Mouse (Mus musculus): Measurements from ENCODE around the gene Zfp978. TPM values are rescaled to one million over a fixed set of nuclear protein-coding genes. Genes with fewer than 3 reads are reported as not detected.
"Not testable (repeated sequence)": the region's sequence is repeated elsewhere in the genome, so short reads cannot be mapped to it uniquely, and the experiment has no call there.

Gene Zfp978
- polyA plus RNA-seq, 1 experiment from 2014 or later: 0.31 TPM

DNA sequence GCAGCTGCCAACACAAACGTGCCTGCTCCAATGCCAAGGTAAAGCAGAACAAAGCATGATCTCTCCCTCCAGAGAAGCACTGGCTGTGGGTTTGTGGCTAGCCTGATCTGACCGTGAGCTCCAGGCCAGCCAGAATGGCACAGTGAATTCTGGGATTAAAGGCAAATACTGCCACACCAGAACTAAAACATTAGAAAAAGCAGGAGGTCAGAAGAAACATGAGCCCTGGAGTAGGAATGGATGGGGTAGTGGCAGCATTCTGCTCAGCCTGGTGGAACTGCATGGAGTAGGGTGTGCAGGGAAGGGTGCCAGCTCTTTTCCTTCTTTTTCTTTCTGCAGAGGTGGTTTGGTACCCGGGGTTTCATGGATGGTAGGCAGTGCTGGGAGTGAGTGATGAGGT lies 13.2 kb upstream of the Zfp978 start:
- H3K4me2 ChIP-seq (ENCODE audit: low read depth, low read length); H3K36me3 ChIP-seq (replicated peaks; ENCODE audit: control insufficient read depth, insufficient read depth, low read depth, low read length); H3K4me1 ChIP-seq (ENCODE audit: control insufficient read depth, insufficient read depth, low read length); H3K4me3 ChIP-seq (ENCODE audit: low read depth, low read length); DNase-seq (ENCODE audit: low spot score); H3K27ac ChIP-seq (replicated peaks; ENCODE audit: low read depth, low read length); ATAC-seq (replicated peaks; ENCODE audit: insufficient number of reproducible peaks, low FRiP score, low TSS enrichment, low read depth); H3K27me3 ChIP-seq (ENCODE audit: control insufficient read depth, insufficient read depth, low read length); H3K9ac ChIP-seq (replicated peaks; ENCODE audit: low read length): not testable (repeated sequence)
- H3K9me3 ChIP-seq (replicated peaks; ENCODE audit: control insufficient read depth, low read length): peaks cover 39% of the 10 kb centered on the region
- 94% methylated on average over 1 of the region's 3 CpGs for WGBS

DNA sequence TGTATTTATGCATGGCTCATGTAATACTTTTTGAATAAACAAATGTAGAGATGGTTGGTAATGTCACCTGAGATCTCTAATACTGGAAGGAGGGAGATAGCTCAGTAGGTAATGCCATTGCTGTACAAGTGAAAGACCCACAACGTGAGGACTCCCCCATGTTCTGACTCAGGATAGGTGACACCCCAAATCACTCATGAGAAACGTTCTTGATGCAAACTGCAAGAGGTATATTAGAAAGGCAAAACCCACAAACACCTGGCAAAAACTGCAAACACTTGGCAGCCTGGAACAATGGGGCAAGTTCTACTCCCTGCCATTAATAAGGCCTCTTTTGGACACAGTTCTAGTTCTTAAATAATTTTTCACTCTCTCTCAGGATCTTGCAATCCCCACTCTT lies 12.7 kb upstream of the Zfp978 start:
- H3K9me3 ChIP-seq (replicated peaks; ENCODE audit: control insufficient read depth, low read length): peaks cover 34% of the 10 kb centered on the region
- H3K9ac ChIP-seq (replicated peaks; ENCODE audit: low read length); H3K36me3 ChIP-seq (replicated peaks; ENCODE audit: control insufficient read depth, insufficient read depth, low read depth, low read length); H3K4me2 ChIP-seq (ENCODE audit: low read depth, low read length); ATAC-seq (replicated peaks; ENCODE audit: insufficient number of reproducible peaks, low FRiP score, low TSS enrichment, low read depth); H3K27ac ChIP-seq (replicated peaks; ENCODE audit: low read depth, low read length); H3K27me3 ChIP-seq (ENCODE audit: control insufficient read depth, insufficient read depth, low read length); H3K4me3 ChIP-seq (ENCODE audit: low read depth, low read length); DNase-seq (ENCODE audit: low spot score); H3K4me1 ChIP-seq (ENCODE audit: control insufficient read depth, insufficient read depth, low read length): not testable (repeated sequence)
- 83% methylated on average over 2 of the region's 2 CpGs for WGBS

DNA sequence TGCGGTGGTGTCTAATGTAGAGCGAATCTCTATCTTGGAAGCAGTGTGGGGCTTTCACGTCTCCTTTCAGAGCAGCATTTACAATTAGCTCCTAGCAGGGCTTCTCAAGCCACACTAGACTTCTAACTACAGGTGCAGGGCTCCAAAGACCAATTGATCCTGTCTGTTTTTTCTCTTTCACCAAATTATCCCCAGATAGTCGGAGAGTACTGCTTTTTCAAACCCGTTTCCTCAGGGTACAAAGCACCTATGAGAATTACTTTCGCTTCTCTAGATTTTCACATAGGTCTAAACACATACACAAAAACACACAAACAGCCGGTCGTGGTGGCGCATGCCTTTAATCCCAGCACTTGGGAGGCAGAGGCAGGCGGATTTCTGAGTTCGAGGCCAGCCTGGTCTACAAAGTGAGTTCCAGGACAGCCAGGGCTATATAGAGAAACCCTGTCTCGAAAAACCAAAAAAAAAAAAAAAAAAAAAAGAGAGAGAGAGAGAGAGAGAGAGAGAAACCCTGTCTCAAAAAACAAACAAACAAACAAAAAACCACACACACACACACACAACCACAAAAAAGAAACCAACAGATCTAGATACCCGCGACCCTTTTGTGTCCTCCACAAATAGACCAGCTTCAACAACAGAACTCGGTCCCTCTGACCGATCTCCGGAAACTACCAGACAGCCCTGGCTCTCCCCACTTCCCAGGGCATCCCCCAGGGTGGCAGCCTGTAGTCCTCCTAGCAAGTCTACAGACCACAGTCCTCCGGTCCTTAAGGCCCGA lies 12.0 kb upstream of the Zfp978 start:
- not testable (repeated sequence) for H3K27ac ChIP-seq (replicated peaks; ENCODE audit: low read depth, low read length); H3K36me3 ChIP-seq (replicated peaks; ENCODE audit: control insufficient read depth, insufficient read depth, low read depth, low read length); H3K4me2 ChIP-seq (ENCODE audit: low read depth, low read length); H3K4me3 ChIP-seq (ENCODE audit: low read depth, low read length); DNase-seq (ENCODE audit: low spot score); H3K9ac ChIP-seq (replicated peaks; ENCODE audit: low read length); H3K4me1 ChIP-seq (ENCODE audit: control insufficient read depth, insufficient read depth, low read length); ATAC-seq (replicated peaks; ENCODE audit: insufficient number of reproducible peaks, low FRiP score, low TSS enrichment, low read depth); H3K27me3 ChIP-seq (ENCODE audit: control insufficient read depth, insufficient read depth, low read length)
- H3K9me3 ChIP-seq (replicated peaks; ENCODE audit: control insufficient read depth, low read length): peaks cover 29% of the 10 kb centered on the region
- WGBS: 91% methylated on average over 18 of the region's 19 CpGs

DNA sequence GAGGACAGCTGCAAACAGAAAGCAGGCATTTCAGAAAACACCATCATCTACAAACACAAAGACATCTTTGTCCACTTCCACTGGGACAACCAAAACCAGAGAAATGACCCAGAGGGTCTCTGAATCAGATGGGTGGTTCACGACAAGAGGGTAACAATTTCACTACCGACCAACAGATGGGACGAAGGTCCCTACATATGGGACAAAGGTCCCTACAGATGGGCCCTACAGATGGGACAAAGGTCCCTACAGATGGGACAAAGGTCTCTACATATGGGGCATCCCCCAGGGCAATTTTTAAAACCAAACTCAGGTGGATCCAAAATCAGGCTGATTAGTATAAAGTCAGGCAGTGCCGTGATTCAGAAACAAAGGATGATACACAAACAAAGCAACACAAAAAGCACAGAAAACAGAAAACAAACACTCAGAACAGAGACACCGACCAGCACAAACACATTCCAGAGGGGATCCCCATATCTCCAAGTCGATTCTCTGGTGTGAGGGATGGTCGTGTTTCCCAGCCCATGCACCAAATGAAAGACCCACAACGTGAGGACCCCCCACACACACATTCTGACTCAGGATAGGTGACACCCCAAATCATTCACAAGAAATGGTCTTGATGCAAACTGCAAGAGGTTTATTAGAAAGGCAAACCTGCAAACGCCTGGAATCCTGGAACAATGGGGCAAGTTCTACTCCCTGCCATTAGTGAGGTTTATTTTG lies 11.3 kb upstream of the Zfp978 start:
- not testable (repeated sequence) for DNase-seq (ENCODE audit: low spot score)

GRCm38 (mm10) chr4:147350541-147350940 lies 10.6 kb upstream of the Zfp978 start:
- DNase-seq (ENCODE audit: low spot score); H3K36me3 ChIP-seq (replicated peaks; ENCODE audit: control insufficient read depth, insufficient read depth, low read depth, low read length); H3K9ac ChIP-seq (replicated peaks; ENCODE audit: low read length); ATAC-seq (replicated peaks; ENCODE audit: insufficient number of reproducible peaks, low FRiP score, low TSS enrichment, low read depth); H3K4me3 ChIP-seq (ENCODE audit: low read depth, low read length); H3K27me3 ChIP-seq (ENCODE audit: control insufficient read depth, insufficient read depth, low read length); H3K4me2 ChIP-seq (ENCODE audit: low read depth, low read length); H3K4me1 ChIP-seq (ENCODE audit: control insufficient read depth, insufficient read depth, low read length); H3K27ac ChIP-seq (replicated peaks; ENCODE audit: low read depth, low read length): not testable (repeated sequence)
- WGBS: 87% methylated on average over 2 of the region's 2 CpGs
- peaks cover 29% of the 10 kb centered on the region for H3K9me3 ChIP-seq (replicated peaks; ENCODE audit: control insufficient read depth, low read length)

More for the DNA sequence above, 11.3 kb upstream of the Zfp978 start:
- not testable (repeated sequence) for H3K4me1 ChIP-seq (ENCODE audit: control insufficient read depth, insufficient read depth, low read length); ATAC-seq (replicated peaks; ENCODE audit: insufficient number of reproducible peaks, low FRiP score, low TSS enrichment, low read depth); H3K27ac ChIP-seq (replicated peaks; ENCODE audit: low read depth, low read length); H3K9ac ChIP-seq (replicated peaks; ENCODE audit: low read length); H3K4me3 ChIP-seq (ENCODE audit: low read depth, low read length); H3K27me3 ChIP-seq (ENCODE audit: control insufficient read depth, insufficient read depth, low read length); H3K4me2 ChIP-seq (ENCODE audit: low read depth, low read length); H3K36me3 ChIP-seq (replicated peaks; ENCODE audit: control insufficient read depth, insufficient read depth, low read depth, low read length)
- peaks cover 29% of the 10 kb centered on the region for H3K9me3 ChIP-seq (replicated peaks; ENCODE audit: control insufficient read depth, low read length)
- WGBS: 85% methylated on average over 9 of the region's 9 CpGs

GRCm38 (mm10) chr4:147351376-147351980 lies 9.6 kb upstream of the Zfp978 start:
- H3K4me2 ChIP-seq (ENCODE audit: low read depth, low read length); DNase-seq (ENCODE audit: low spot score); ATAC-seq (replicated peaks; ENCODE audit: insufficient number of reproducible peaks, low FRiP score, low TSS enrichment, low read depth); H3K9ac ChIP-seq (replicated peaks; ENCODE audit: low read length); H3K27me3 ChIP-seq (ENCODE audit: control insufficient read depth, insufficient read depth, low read length); H3K4me1 ChIP-seq (ENCODE audit: control insufficient read depth, insufficient read depth, low read length); H3K27ac ChIP-seq (replicated peaks; ENCODE audit: low read depth, low read length); H3K4me3 ChIP-seq (ENCODE audit: low read depth, low read length); H3K36me3 ChIP-seq (replicated peaks; ENCODE audit: control insufficient read depth, insufficient read depth, low read depth, low read length): not testable (repeated sequence)
- 85% methylated on average over 10 of the region's 13 CpGs for WGBS
- peaks cover 27% of the 10 kb centered on the region for H3K9me3 ChIP-seq (replicated peaks; ENCODE audit: control insufficient read depth, low read length)

GRCm38 (mm10) chr4:147353626-147354025 lies 7.5 kb upstream of the Zfp978 start:
- not testable (repeated sequence) for H3K27ac ChIP-seq (replicated peaks; ENCODE audit: low read depth, low read length); ATAC-seq (replicated peaks; ENCODE audit: insufficient number of reproducible peaks, low FRiP score, low TSS enrichment, low read depth)
- WGBS: 79% methylated on average over 4 of the region's 4 CpGs

DNA sequence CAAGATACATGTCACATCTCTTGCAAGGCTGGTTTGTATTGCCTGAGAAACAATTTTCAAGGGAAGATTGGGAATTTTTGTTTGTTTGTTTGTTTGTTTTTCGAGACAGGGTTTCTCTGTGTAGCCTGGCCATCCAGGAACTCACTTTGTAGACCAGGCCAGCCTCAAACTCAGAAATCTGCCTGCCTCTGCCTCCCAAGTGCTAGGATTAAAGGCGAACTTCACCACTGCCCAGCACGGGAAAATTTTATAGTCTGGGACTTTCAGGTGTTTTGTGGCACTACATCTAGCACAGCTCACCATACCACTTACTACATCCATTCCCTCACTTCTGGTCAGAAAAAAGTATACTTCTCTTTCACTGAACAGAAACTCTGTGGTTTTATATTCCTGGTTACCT lies 5.1 kb upstream of the Zfp978 start:
- not testable (repeated sequence) for H3K4me3 ChIP-seq (ENCODE audit: low read depth, low read length); DNase-seq (ENCODE audit: low spot score); H3K4me2 ChIP-seq (ENCODE audit: low read depth, low read length); H3K36me3 ChIP-seq (replicated peaks; ENCODE audit: control insufficient read depth, insufficient read depth, low read depth, low read length); H3K27ac ChIP-seq (replicated peaks; ENCODE audit: low read depth, low read length); ATAC-seq (replicated peaks; ENCODE audit: insufficient number of reproducible peaks, low FRiP score, low TSS enrichment, low read depth); H3K27me3 ChIP-seq (ENCODE audit: control insufficient read depth, insufficient read depth, low read length); H3K9ac ChIP-seq (replicated peaks; ENCODE audit: low read length); H3K9me3 ChIP-seq (replicated peaks; ENCODE audit: control insufficient read depth, low read length); H3K4me1 ChIP-seq (ENCODE audit: control insufficient read depth, insufficient read depth, low read length)
- no CpG with 5 or more reads among the region's 3 CpGs for WGBS

More at GRCm38 (mm10) chr4:147353626-147354025, 7.5 kb upstream of the Zfp978 start:
- H3K4me2 ChIP-seq (ENCODE audit: low read depth, low read length); H3K27me3 ChIP-seq (ENCODE audit: control insufficient read depth, insufficient read depth, low read length); H3K9ac ChIP-seq (replicated peaks; ENCODE audit: low read length); H3K4me3 ChIP-seq (ENCODE audit: low read depth, low read length); H3K36me3 ChIP-seq (replicated peaks; ENCODE audit: control insufficient read depth, insufficient read depth, low read depth, low read length); H3K4me1 ChIP-seq (ENCODE audit: control insufficient read depth, insufficient read depth, low read length); DNase-seq (ENCODE audit: low spot score): not testable (repeated sequence)
- H3K9me3 ChIP-seq (replicated peaks; ENCODE audit: control insufficient read depth, low read length): peaks cover 21% of the 10 kb centered on the region

All from embryonic facial prominence, embryonic 11.5 days (tissue).